Mouse (Mus musculus) lung, postnatal 0 days (tissue): Measurements from ENCODE around the gene Mag.

Experiments used
- CTCF ChIP-seq: IDR thresholded peaks from 2 replicates; pipeline ENCODE4 v1.5.1; 2016; ENCODE audit warnings: antibody characterized with exemption, mild to moderate bottlenecking
- EP300 ChIP-seq: IDR thresholded peaks from 2 replicates; pipeline ENCODE4 v1.6.1; 2016; ENCODE audit warnings: antibody characterized with exemption, mild to moderate bottlenecking, control low read depth

GRCm38 (mm10) chr7:30917219-30917618 is 2.5 kb upstream of the Mag start:
- no peak for TF ChIP-seq CTCF
- TF ChIP-seq EP300 = no peak
